Mouse (Mus musculus) kidney, postnatal 0 days (tissue): ENCODE measurements around the gene Gm4922. TPM values are rescaled to one million over a fixed set of nuclear protein-coding genes. Genes with fewer than 3 reads are reported as not detected.

Experiments used
- ATAC-seq: fragments of 200-750 bp; cut with Nextera tagmentation; replicated peaks from 2 replicates; pipeline ENCODE4 v1.8.0; 2017; ENCODE audit warnings: low read depth, moderate number of reproducible peaks, moderate TSS enrichment, moderate library complexity; ENCODE audit not compliant: low FRiP score
- DNase-seq: peaks from one replicate; pipeline ENCODE4 v3.0.0-alpha.2; 2016; ENCODE audit warnings: low spot score
- H3K27ac ChIP-seq: fragments of 300-500 bp; sonication (generic); 2 replicates; pipeline ENCODE4 v1.5.1; 2014; ENCODE audit warnings: mild to moderate bottlenecking
- H3K27me3 ChIP-seq: fragments of 300-500 bp; sonication (generic); 2 replicates; pipeline ENCODE4 v1.6.1; 2014; ENCODE audit warnings: low read length, mixed read lengths; ENCODE audit not compliant: insufficient read depth
- H3K36me3 ChIP-seq: fragments of 300-500 bp; sonication (generic); 2 replicates; pipeline ENCODE4 v1.6.1; 2014; ENCODE audit warnings: low read length, mixed read lengths; ENCODE audit not compliant: insufficient read depth
- H3K4me1 ChIP-seq: fragments of 300-500 bp; sonication (generic); replicated peaks from 2 replicates; pipeline ENCODE4 v1.6.1; 2014; ENCODE audit warnings: antibody characterized with exemption, low read length, mixed read lengths; ENCODE audit not compliant: insufficient read depth
- H3K4me2 ChIP-seq: fragments of 300-500 bp; sonication (generic); 2 replicates; pipeline ENCODE4 v1.6.1; 2014; ENCODE audit warnings: mild to moderate bottlenecking, low read length, moderate library complexity, mixed read lengths
- H3K4me3 ChIP-seq: fragments of 300-500 bp; sonication (generic); replicated peaks from 2 replicates; pipeline ENCODE4 v1.5.1; 2014; ENCODE audit warnings: low read depth, low read length
- H3K9ac ChIP-seq: fragments of 300-500 bp; sonication (generic); 2 replicates; pipeline ENCODE4 v1.6.1; 2014; ENCODE audit warnings: low read depth, low read length
- H3K9me3 ChIP-seq: fragments of 300-500 bp; sonication (generic); replicated peaks from 2 replicates; pipeline ENCODE4 v1.6.1; 2016; ENCODE audit warnings: low read length, inconsistent platforms, mixed read lengths
- CTCF ChIP-seq: IDR thresholded peaks from 2 replicates; pipeline ENCODE4 v1.5.1; 2016; ENCODE audit warnings: antibody characterized with exemption, low read depth, mild to moderate bottlenecking, moderate library complexity
- WGBS: fragments of 180-500 bp; shearing (Covaris S2); extraction: QIAGEN DNeasy Blood & Tissue Kit; methylation state at CpG from one replicate; pipeline ENCODE4 v1.1.7; 2014; 5-methylcytosine and 5-hydroxymethylcytosine counted together
- polyA plus RNA-seq: library from polyadenylated mRNA; unstranded; fragments of >200 nt; fragmentation: Nextera tagmentation; extraction: Ambion mirVana; gene quantifications from 2 replicates; pipeline ENCODE4 v1.2.1, GENCODE M21; 2015

The Gm4922 gene
- polyA plus RNA-seq, result not detected in 2 replicates

GRCm38 (mm10) chr10:18786693-18787092, at the start of gene Gm4922:
Gene Gm4922, minus strand, starts transcription at chr10:18786793.
- no peak for ATAC-seq
- H3K4me1 ChIP-seq, result no peaks in the 10 kb centered on the region
- H3K36me3 ChIP-seq, result no peaks in the 10 kb centered on the region
- no peaks in the 10 kb centered on the region for H3K27me3 ChIP-seq
- H3K9me3 ChIP-seq, result no peaks in the 10 kb centered on the region
- H3K4me2 ChIP-seq, result no peak within 1 kb of the TSS
- 91% methylated on average over 1 of the region's 1 CpGs for WGBS
- H3K9ac ChIP-seq, result no peak within 1 kb of the TSS
- H3K27ac ChIP-seq, result no peak within 1 kb of the TSS
- no peak for DNase-seq
- TF ChIP-seq CTCF, result no peak
- H3K4me3 ChIP-seq, result no peak within 1 kb of the TSS

DNA sequence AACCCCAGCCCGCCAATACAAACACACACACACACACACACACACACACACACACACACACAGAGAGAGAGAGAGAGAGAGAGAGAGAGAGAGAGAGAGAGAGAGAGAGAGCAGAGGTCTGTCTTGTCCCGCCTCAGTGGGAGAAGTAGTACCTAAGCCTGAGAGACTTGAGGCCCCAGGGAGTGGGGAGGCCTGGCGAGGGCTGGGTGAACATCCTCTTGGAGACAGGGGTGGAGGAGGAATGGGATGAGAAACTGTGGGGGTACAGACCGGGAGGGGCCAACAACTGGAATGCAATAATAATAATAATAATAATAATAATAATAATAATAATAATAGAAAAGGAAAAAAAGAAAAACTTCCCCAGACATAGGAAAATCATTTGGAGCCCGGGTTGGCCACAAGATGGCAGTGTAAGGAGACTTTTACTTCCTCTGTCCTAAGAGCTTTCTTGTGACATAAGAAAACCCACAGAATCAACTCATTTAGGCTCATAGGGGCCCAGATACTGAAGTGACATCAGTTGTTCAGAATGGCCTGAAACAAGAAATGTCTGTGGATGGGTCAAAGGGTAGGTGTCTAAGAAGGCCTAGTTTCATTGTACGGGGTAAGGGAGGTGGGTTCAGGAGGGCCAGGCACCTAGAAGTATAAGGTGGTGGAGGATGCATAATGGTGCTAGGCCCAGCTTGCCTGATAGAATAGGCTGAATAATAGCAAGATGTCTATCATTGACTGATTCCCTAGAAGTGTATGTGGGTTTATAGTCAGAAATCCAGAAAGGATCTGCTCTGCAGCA, 49.3 kb upstream of the Gm4922 start:
- DNase-seq (peak; percentile 65), ATAC-seq (no peak)
- Histone ChIP-seq H3K9me3 (no peaks in the 10 kb centered on the region), H3K27me3 (no peaks in the 10 kb centered on the region), H3K4me2 (no peak overlapping the region), H3K4me3 (no peak overlapping the region), H3K27ac (no peak overlapping the region), H3K4me1 (no peaks in the 10 kb centered on the region), H3K36me3 (no peaks in the 10 kb centered on the region), H3K9ac (no peak overlapping the region)
- WGBS, result 52% methylated on average over 6 of the region's 6 CpGs
- TF ChIP-seq CTCF, result peak; percentile 66

DNA sequence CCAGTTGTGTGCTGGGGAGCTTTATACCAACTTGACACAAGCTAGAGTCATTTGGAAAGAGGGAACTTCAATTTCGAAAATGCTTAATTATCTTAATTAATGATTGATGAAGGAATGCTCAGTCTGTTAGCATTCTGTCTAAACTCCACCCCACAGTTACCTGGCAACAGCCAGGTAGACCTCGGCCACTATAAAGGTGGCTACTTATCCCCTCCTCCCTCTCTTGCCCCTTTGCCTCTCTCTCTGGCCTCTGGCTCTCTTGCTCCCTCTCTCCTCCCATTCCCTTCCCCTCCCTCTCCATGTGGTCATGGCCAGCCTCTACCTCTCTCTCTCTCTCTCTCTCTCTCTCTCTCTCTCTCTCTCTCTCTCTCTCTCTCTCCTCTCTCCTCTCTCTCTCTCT, 47.8 kb upstream of the Gm4922 start:
- H3K36me3 ChIP-seq, result no peaks in the 10 kb centered on the region
- H3K27ac ChIP-seq, result no peak overlapping the region
- 46% methylated on average over 2 of the region's 2 CpGs for WGBS
- no peak overlapping the region for H3K4me2 ChIP-seq
- no peaks in the 10 kb centered on the region for H3K4me1 ChIP-seq
- no peak overlapping the region for H3K4me3 ChIP-seq
- peak; percentile 76 for ATAC-seq
- no peaks in the 10 kb centered on the region for H3K27me3 ChIP-seq
- no peaks in the 10 kb centered on the region for H3K9me3 ChIP-seq
- no peak for DNase-seq
- H3K9ac ChIP-seq, result no peak overlapping the region
- no peak for TF ChIP-seq CTCF

DNA sequence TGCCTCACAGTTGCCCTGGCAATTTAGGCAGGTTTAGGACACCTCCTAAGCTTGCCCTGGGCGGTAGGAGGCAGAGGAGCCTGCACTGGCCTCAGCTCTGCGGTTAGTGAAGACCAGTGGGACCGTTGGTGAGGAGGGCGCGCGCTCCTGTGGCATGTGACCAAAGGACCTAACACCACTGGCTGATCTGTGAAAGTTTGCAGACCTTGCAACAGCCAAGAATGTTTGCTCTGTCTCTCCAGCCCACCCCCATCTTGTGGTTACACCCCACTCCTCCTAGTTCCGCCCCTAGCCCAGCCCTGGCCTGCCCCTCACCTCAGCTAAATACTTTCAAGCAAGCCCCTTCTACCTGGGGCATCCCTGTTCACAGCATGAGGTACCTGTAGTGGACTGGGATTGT, 45.2 kb upstream of the Gm4922 start:
- no peak overlapping the region for H3K27ac ChIP-seq
- H3K9me3 ChIP-seq, result no peaks in the 10 kb centered on the region
- DNase-seq, result no peak
- TF ChIP-seq CTCF, result no peak
- no peak overlapping the region for H3K9ac ChIP-seq
- H3K4me2 ChIP-seq, result no peak overlapping the region
- no peak for ATAC-seq
- H3K4me1 ChIP-seq, result no peaks in the 10 kb centered on the region
- no peaks in the 10 kb centered on the region for H3K27me3 ChIP-seq
- WGBS, result 59% methylated on average over 7 of the region's 7 CpGs
- no peak overlapping the region for H3K4me3 ChIP-seq
- H3K36me3 ChIP-seq, result no peaks in the 10 kb centered on the region

DNA sequence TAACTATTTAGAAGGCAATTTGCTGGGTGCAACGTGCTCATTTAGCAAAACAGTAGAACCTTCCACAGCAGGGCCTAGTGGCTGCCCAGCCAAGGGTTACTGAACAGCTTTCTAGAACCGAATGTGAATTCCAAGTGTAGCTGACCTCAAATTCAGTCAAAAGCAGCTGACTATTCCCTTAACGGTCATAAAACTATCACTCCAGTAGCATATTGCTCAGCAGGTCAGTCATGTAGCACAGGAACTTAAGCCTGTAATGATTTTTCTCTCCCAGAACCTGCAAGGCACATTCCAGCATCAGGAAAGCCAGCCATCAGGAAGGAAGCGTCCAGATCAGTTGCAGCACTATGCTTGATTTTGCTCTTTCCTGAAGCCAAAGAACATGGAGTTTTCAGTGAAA, 43.8 kb upstream of the Gm4922 start:
- H3K27ac ChIP-seq, result no peak overlapping the region
- no peaks in the 10 kb centered on the region for H3K27me3 ChIP-seq
- no peak for ATAC-seq
- H3K4me2 ChIP-seq, result no peak overlapping the region
- H3K36me3 ChIP-seq, result no peaks in the 10 kb centered on the region
- WGBS, result 28% methylated on average over 4 of the region's 4 CpGs
- no peak for TF ChIP-seq CTCF
- H3K4me1 ChIP-seq, result no peaks in the 10 kb centered on the region
- DNase-seq, result peak; percentile 61
- H3K9me3 ChIP-seq, result no peaks in the 10 kb centered on the region
- H3K9ac ChIP-seq, result no peak overlapping the region
- no peak overlapping the region for H3K4me3 ChIP-seq

- DNase-seq, result no peak
- H3K27ac ChIP-seq, result no peak overlapping the region
- no peak for ATAC-seq
- H3K4me1 ChIP-seq, result no peaks in the 10 kb centered on the region
- no peak for TF ChIP-seq CTCF
- no peak overlapping the region for H3K9ac ChIP-seq
- no peaks in the 10 kb centered on the region for H3K36me3 ChIP-seq
- WGBS, result 43% methylated on average over 2 of the region's 2 CpGs
- no peaks in the 10 kb centered on the region for H3K9me3 ChIP-seq
- H3K4me2 ChIP-seq, result no peak overlapping the region
- H3K27me3 ChIP-seq, result no peaks in the 10 kb centered on the region
- H3K4me3 ChIP-seq, result no peak overlapping the region
Observed at GRCm38 (mm10) chr10:18827936-18828335, 41.3 kb upstream of the Gm4922 start.
